Mouse (Mus musculus): Measurements from ENCODE around the gene Sec61g. TPM values are rescaled to one million over a fixed set of nuclear protein-coding genes. Genes with fewer than 3 reads are reported as not detected.
A peak's percentile ranks its signal among the peaks of the same experiment; 100 is the strongest.

Gene Sec61g
- polyA plus RNA-seq (2014; fragmentation: Nextera tagmentation; extraction: Ambion mirVana), result 27.0 and 36.9 TPM in 2 replicates

DNA sequence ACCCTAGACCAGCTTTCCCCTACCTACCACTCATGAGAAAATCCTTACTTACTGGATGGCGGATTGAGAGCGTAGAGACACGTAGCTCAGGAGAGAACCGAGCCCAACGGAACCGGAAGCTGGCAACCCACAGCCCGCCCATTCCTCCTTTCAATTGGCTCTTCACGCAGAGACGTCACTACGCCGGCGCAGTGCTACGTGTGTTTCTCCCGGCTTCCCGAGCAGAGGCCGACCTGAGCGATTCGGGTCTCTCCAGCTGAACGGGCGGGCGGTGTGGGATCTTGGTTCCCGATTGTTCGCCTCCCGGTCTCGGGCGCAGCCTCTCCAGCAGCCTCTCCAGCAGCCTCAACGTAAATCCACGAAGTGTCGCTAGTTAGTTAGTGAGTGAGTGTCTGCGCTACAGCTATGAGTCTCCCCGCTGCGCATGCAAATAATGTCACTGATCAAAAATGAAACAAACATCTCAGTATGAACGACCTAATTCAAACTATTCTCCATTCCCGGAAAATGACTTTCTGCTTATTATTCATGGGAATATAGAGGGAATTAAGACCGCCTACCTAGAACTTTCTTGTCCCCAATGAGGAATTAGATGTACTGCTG lies at the start of gene Sec61g:
Gene Sec61g (minus strand): TSS at position 433 of the 603 bp plus-strand sequence.
- Histone ChIP-seq H3K27ac (ENCODE audit: low read depth, low read length) (peak within 1 kb of the TSS; percentile 93), H3K4me3 (ENCODE audit: low read depth, low read length) (peak within 1 kb of the TSS; percentile 87), H3K27me3 (replicated peaks; ENCODE audit: control insufficient read depth, insufficient read depth, low read length) (no peaks in the 10 kb centered on the region), H3K36me3 (ENCODE audit: control insufficient read depth, insufficient read depth, low read length) (peaks cover 23% of the 10 kb centered on the region), H3K9ac (ENCODE audit: low read length) (peak within 1 kb of the TSS; percentile 98), H3K4me2 (ENCODE audit: low read length) (peak within 1 kb of the TSS; percentile 86), H3K4me1 (ENCODE audit: control insufficient read depth, insufficient read depth, low read length) (peaks cover 6% of the 10 kb centered on the region), H3K9me3 (replicated peaks; ENCODE audit: control insufficient read depth, low read length) (no peaks in the 10 kb centered on the region)
- ATAC-seq (peak; percentile 100), DNase-seq (ENCODE audit: low spot score) (peak; percentile 97)
- WGBS, result 0% methylated on average over 35 of the region's 35 CpGs

DNA sequence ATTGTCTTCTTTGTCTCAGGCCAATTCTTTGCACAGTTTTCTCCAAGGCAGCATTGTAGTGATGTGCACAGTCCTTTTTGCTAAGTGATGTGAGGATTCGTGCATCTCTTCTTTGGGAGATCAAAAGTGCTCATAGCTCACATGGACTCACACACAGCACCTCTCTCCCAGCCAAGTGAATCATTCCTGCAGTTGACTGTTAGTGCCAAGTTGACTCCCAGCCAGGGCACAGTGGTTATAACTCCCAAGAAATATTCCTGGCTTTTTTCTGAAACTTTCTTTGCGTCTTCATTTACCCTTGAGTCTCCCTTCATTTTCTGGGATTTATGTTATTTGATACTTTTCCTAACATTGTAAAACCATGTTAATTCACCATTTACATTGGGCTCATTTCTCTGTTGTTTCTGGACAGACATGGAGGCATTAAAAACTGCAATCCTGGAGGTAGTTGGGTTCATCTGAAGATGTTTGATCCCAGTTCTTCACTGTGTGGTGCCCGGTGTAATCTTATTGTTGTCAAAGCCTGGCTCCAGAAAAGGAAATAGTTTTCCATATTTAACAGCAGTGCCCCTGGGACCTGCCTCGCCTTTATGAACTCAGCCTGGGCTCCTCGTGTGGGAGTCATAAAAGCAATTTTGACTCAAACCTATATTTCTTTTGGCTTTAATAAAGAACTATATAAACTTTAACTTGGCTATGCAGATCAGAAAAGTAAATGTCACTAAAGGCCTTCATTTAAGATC lies 38.3 kb upstream of the Sec61g start:
- Histone ChIP-seq H3K27me3 (replicated peaks; ENCODE audit: control insufficient read depth, insufficient read depth, low read length) (no peaks in the 10 kb centered on the region), H3K9me3 (replicated peaks; ENCODE audit: control insufficient read depth, low read length) (no peaks in the 10 kb centered on the region), H3K27ac (ENCODE audit: low read depth, low read length) (no peak overlapping the region), H3K4me3 (ENCODE audit: low read depth, low read length) (no peak overlapping the region), H3K36me3 (ENCODE audit: control insufficient read depth, insufficient read depth, low read length) (no peaks in the 10 kb centered on the region), H3K9ac (ENCODE audit: low read length) (no peak overlapping the region), H3K4me2 (ENCODE audit: low read length) (no peak overlapping the region), H3K4me1 (ENCODE audit: control insufficient read depth, insufficient read depth, low read length) (no peaks in the 10 kb centered on the region)
- 80% methylated on average over 5 of the region's 5 CpGs for WGBS
- DNase-seq (ENCODE audit: low spot score) (no peak), ATAC-seq (no peak)

DNA sequence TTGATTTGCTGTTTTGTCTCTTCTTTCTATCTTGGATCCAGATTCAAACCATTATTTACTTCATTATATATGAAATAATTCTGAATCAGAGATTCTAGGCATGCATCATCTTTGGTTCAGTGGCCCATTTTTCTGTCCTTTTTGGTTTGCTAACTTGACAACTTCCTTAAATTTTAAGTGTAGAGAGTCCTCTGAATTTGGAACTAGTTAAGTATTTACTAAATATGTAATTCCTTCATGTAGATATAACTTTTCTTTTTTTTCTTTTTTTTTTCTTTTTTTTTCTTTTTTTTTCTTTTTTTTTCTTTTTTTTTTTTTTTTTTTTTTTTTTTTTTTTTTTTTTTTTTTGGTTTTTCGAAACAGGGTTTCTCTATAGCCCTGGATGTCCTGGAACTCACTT lies 29.1 kb upstream of the Sec61g start:
- Histone ChIP-seq H3K27me3 (replicated peaks; ENCODE audit: control insufficient read depth, insufficient read depth, low read length) (no peaks in the 10 kb centered on the region), H3K36me3 (ENCODE audit: control insufficient read depth, insufficient read depth, low read length) (no peaks in the 10 kb centered on the region), H3K9ac (ENCODE audit: low read length) (no peak overlapping the region), H3K4me3 (ENCODE audit: low read depth, low read length) (no peak overlapping the region), H3K27ac (ENCODE audit: low read depth, low read length) (no peak overlapping the region), H3K4me2 (ENCODE audit: low read length) (no peak overlapping the region), H3K9me3 (replicated peaks; ENCODE audit: control insufficient read depth, low read length) (no peaks in the 10 kb centered on the region), H3K4me1 (ENCODE audit: control insufficient read depth, insufficient read depth, low read length) (no peaks in the 10 kb centered on the region)
- DNase-seq (ENCODE audit: low spot score), result no peak
- ATAC-seq, result no peak
- 85% methylated on average over 1 of the region's 1 CpGs for WGBS

DNA sequence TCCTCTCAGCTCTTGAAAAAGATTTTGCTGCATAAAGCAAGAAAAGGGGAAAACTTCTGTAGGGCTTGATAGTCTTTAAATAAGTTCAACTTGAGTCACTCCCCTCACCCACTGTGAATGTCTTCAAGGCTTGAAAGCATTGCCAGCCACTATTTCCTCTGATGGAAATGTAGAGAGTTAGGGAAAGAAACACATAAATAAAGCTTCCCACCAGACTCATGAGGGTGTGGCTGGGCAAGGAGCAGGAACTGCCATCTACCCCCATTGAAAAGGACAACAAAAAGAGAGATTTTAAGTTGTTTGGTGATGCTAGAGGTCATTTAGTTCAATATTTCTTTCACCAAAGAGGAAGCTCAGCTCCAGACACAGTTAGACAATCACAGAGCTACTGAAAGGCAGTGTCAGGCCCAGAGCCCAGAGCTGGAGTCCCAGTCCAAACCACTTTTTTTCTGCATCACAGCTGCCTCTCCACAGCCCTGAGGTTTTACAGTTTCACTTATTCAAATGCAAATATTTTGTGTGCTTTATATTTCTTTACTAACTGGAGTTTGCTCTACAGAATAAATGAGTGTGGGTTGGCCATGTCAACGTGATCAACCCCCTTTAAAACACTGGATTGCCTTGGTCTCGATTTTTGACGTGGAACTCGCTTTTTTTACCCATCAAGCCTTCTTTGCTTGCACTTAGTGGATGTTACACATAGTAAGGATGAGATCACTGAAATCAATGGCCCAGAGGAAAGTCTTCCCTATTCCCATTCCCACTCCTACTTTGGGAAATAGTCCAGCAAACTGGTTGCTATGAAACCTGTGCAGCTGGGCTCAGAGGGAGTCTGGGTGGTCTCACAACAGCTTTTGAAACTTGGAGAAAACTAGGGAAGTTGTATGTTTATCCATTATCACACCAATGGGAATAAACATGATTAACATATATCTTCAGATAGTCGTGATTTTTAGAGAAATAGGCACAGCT lies 26.6 kb upstream of the Sec61g start:
- WGBS, result 52% methylated on average over 5 of the region's 5 CpGs
- Histone ChIP-seq H3K9ac (ENCODE audit: low read length) (no peak overlapping the region), H3K27me3 (replicated peaks; ENCODE audit: control insufficient read depth, insufficient read depth, low read length) (no peaks in the 10 kb centered on the region), H3K4me3 (ENCODE audit: low read depth, low read length) (no peak overlapping the region), H3K27ac (ENCODE audit: low read depth, low read length) (no peak overlapping the region), H3K9me3 (replicated peaks; ENCODE audit: control insufficient read depth, low read length) (no peaks in the 10 kb centered on the region), H3K4me1 (ENCODE audit: control insufficient read depth, insufficient read depth, low read length) (no peaks in the 10 kb centered on the region), H3K36me3 (ENCODE audit: control insufficient read depth, insufficient read depth, low read length) (no peaks in the 10 kb centered on the region), H3K4me2 (ENCODE audit: low read length) (no peak overlapping the region)
- peak; percentile 89 for ATAC-seq
- DNase-seq (ENCODE audit: low spot score), result peak; percentile 66

- Histone ChIP-seq H3K27me3 (replicated peaks; ENCODE audit: control insufficient read depth, insufficient read depth, low read length) (no peaks in the 10 kb centered on the region), H3K27ac (ENCODE audit: low read depth, low read length) (no peak overlapping the region), H3K4me3 (ENCODE audit: low read depth, low read length) (no peak overlapping the region), H3K4me1 (ENCODE audit: control insufficient read depth, insufficient read depth, low read length) (no peaks in the 10 kb centered on the region), H3K36me3 (ENCODE audit: control insufficient read depth, insufficient read depth, low read length) (no peaks in the 10 kb centered on the region), H3K9me3 (replicated peaks; ENCODE audit: control insufficient read depth, low read length) (no peaks in the 10 kb centered on the region), H3K4me2 (ENCODE audit: low read length) (no peak overlapping the region), H3K9ac (ENCODE audit: low read length) (no peak overlapping the region)
- ATAC-seq, result peak; percentile 45; the same call in 1 of the 2 replicates
- 16% methylated on average over 5 of the region's 5 CpGs for WGBS
- DNase-seq (ENCODE audit: low spot score), result peak; percentile 53
Measured at GRCm38 (mm10) chr11:16532877-16533276, 24.6 kb upstream of the Sec61g start.

- Histone ChIP-seq H3K9ac (ENCODE audit: low read length) (no peak overlapping the region), H3K4me3 (ENCODE audit: low read depth, low read length) (no peak overlapping the region), H3K4me2 (ENCODE audit: low read length) (no peak overlapping the region), H3K36me3 (ENCODE audit: control insufficient read depth, insufficient read depth, low read length) (no peaks in the 10 kb centered on the region), H3K27ac (ENCODE audit: low read depth, low read length) (no peak overlapping the region), H3K4me1 (ENCODE audit: control insufficient read depth, insufficient read depth, low read length) (no peaks in the 10 kb centered on the region), H3K27me3 (replicated peaks; ENCODE audit: control insufficient read depth, insufficient read depth, low read length) (no peaks in the 10 kb centered on the region), H3K9me3 (replicated peaks; ENCODE audit: control insufficient read depth, low read length) (no peaks in the 10 kb centered on the region)
- no peak for ATAC-seq
- no peak for DNase-seq (ENCODE audit: low spot score)
Measured at GRCm38 (mm10) chr11:16528909-16529308, 20.6 kb upstream of the Sec61g start.

GRCm38 (mm10) chr11:16528391-16528790 lies 20.1 kb upstream of the Sec61g start:
- Histone ChIP-seq H3K9ac (ENCODE audit: low read length) (no peak overlapping the region), H3K4me1 (ENCODE audit: control insufficient read depth, insufficient read depth, low read length) (no peaks in the 10 kb centered on the region), H3K4me3 (ENCODE audit: low read depth, low read length) (no peak overlapping the region), H3K27ac (ENCODE audit: low read depth, low read length) (no peak overlapping the region), H3K9me3 (replicated peaks; ENCODE audit: control insufficient read depth, low read length) (no peaks in the 10 kb centered on the region), H3K36me3 (ENCODE audit: control insufficient read depth, insufficient read depth, low read length) (no peaks in the 10 kb centered on the region), H3K27me3 (replicated peaks; ENCODE audit: control insufficient read depth, insufficient read depth, low read length) (no peaks in the 10 kb centered on the region), H3K4me2 (ENCODE audit: low read length) (no peak overlapping the region)
- WGBS, result 94% methylated on average over 5 of the region's 5 CpGs
- ATAC-seq (no peak), DNase-seq (ENCODE audit: low spot score) (no peak)

DNA sequence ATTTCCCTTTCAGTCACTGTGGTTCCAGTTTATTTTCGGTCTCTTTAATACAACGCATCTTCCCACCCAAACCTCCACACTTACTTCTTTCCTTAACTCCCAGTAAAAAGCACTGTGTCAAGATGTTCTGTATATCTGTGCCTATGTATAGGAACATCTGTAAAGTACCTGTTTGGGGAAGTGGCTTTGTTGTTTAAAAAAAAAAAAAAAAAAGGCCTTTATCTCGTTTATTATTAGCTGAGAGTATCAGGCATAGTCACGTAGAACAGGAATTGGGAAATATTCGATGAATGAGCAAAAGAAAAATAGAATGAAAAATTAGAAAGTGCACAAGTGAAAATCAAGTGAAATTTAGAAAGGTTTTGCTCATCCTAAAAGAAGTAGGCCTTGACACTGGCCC lies 19.5 kb upstream of the Sec61g start:
- DNase-seq (ENCODE audit: low spot score), result no peak
- Histone ChIP-seq H3K27me3 (replicated peaks; ENCODE audit: control insufficient read depth, insufficient read depth, low read length) (no peaks in the 10 kb centered on the region), H3K4me3 (ENCODE audit: low read depth, low read length) (no peak overlapping the region), H3K27ac (ENCODE audit: low read depth, low read length) (no peak overlapping the region), H3K36me3 (ENCODE audit: control insufficient read depth, insufficient read depth, low read length) (no peaks in the 10 kb centered on the region), H3K9me3 (replicated peaks; ENCODE audit: control insufficient read depth, low read length) (no peaks in the 10 kb centered on the region), H3K4me2 (ENCODE audit: low read length) (no peak overlapping the region), H3K9ac (ENCODE audit: low read length) (no peak overlapping the region), H3K4me1 (ENCODE audit: control insufficient read depth, insufficient read depth, low read length) (no peaks in the 10 kb centered on the region)
- 94% methylated on average over 5 of the region's 5 CpGs for WGBS
- ATAC-seq, result no peak
